Mouse (Mus musculus): ENCODE results near the gene Aars2. TPM values are rescaled to one million over a fixed set of nuclear protein-coding genes. Genes with fewer than 3 reads are reported as not detected.

Aars2 gene
- total RNA-seq (2014; fragmentation: Nextera tagmentation) (17.5 and 20.6 TPM in 2 replicates), total RNA-seq (2017) (9.8 and 13.4 TPM in 2 replicates)

DNA sequence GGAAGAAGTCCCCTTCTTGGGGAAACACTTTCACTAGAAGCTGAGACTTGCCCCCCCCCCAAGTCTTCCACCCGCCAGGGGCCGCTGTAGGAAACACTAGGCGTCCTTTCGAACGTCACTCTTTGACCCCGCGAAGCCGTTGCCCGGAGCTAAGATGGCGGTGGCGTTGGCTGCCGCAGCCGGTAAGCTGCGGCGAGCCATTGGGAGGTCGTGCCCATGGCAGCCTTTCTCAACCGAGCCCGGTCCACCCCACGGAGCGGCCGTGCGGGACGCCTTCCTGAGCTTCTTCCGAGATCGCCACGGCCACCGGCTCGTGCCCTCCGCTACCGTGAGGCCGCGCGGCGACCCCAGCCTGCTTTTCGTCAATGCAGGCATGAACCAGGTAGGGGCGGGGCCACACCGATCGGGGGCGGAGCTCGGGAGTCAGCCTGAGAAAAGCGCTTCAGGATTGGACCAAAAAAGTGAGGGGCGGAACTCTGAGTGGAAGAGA lies at the start of gene Aars2:
Gene Aars2 (plus strand): TSS at position 142 of the 490 bp plus-strand sequence.
- ATAC-seq (replicated peaks; ENCODE audit: low FRiP score, low TSS enrichment, poor library complexity, severe bottlenecking): peak; percentile 88

DNA sequence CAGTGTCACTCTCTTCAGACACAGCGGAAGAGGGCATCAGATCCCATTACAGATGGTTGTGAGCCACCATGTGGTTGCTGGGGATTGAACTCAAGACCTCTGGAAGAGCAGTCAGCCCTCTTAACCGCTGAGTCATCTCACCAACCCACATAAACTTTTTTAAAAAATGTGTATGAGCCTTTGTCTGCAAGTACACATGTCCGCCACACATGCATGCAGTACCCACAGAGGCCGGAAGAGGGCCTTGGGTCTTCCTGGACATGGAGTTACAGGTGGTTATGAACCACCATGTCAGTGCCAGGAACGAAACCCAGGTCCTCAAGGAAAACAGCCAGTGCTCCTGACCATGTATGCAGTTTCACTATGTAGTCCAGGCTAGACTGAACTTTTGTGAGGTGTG lies 49.2 kb upstream of the Aars2 start:
- ATAC-seq (replicated peaks; ENCODE audit: low FRiP score, low TSS enrichment, poor library complexity, severe bottlenecking): no peak

DNA sequence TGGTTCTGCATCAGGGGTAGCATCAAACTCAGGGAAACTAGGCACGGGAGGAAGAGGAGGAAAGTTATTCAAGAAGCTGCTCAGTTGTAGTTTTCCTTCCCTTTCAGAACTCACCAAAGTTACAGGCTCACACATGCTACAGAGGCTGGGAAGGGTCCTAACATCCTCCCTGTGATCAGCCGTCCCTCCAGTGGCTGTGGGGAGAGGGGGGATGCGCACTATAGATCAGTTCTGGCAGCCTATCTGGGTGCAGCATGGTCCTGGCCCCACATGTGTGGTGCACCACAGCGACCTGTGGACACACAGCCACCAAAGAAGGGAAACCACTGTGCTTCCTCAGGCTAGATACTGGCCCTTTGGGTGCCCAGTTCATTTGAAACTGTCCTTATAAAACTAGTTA lies 48.1 kb upstream of the Aars2 start:
- ATAC-seq (replicated peaks; ENCODE audit: low FRiP score, low TSS enrichment, poor library complexity, severe bottlenecking): no peak

DNA sequence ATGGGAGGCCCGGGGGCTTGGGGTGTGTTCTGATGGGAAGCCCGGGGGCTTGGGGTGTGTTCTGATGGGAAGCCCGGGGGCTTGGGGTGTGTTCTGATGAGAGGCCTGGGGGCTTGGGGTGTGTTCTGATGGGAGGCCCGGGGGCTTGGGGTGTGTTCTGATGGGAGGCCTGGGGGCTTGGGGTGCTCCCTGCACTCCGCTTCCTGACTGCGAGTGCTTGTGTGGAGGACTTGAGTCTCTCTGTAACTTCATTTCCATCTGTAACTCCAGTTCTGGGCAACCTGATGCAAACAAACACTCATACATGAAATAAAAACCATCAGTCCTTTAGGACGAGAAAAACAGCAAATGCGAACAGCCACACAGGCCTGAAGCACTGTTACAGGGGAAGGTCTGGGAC lies 47.6 kb upstream of the Aars2 start:
- ATAC-seq (replicated peaks; ENCODE audit: low FRiP score, low TSS enrichment, poor library complexity, severe bottlenecking): no peak

DNA sequence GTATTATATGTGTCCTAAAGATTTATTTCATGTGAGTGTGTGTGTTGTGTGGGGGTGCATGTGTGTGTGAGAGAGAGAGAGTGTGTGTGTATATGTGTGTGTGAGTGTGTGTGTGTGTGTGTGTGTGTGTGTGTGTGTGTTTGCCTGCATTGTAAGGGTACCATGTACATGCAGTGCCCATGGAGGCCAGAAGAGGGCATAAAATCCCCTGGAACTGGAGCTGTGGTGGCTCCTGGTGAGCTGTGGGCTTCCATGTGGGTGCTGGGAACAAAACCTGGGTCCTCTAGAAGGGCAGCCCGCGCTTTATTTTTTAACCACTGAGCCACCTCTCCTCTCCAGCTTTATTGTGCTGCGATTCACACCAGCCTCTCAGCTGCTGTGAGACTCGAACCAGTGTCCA lies 44.1 kb upstream of the Aars2 start:
- no peak for ATAC-seq (replicated peaks; ENCODE audit: low FRiP score, low TSS enrichment, poor library complexity, severe bottlenecking)

DNA sequence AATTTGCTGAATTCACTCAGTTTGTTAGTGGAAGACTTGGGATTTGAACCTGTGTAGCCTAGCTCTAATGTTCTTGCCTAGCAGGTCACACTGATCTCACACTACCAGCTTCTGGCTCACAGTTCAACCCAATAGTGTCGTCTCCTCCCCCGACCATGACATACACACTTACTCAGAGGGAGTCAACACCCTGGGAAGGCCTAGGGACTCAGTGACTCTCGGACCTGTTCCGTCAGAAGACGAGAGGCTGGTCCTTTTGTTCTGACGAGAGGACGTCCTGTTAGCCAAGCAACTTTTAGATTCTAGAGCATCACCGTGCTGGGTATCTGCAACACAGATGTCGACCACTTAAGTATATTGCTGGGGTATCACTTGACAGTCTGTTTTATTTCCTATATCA lies 42.4 kb upstream of the Aars2 start:
- no peak for ATAC-seq (replicated peaks; ENCODE audit: low FRiP score, low TSS enrichment, poor library complexity, severe bottlenecking)

DNA sequence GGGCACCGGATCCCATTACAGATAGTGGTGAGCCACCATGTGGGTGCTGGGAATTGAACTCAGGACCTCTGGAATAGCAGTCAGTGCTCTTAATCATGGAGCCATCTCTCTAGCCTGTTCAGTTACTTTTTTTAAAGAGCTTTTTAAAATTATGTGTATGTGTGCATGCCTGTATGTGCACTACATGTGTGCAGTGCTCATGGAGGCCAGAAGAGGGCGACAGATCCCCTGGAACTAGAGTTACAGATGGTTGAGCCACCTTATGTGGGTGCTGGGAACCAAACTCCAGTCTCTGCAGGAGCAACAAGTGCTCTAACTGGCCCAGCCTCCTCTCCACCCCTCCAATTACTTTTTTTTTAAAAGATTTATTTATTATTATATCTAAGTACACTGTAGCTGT lies 39.9 kb upstream of the Aars2 start:
- no peak for ATAC-seq (replicated peaks; ENCODE audit: low FRiP score, low TSS enrichment, poor library complexity, severe bottlenecking)

DNA sequence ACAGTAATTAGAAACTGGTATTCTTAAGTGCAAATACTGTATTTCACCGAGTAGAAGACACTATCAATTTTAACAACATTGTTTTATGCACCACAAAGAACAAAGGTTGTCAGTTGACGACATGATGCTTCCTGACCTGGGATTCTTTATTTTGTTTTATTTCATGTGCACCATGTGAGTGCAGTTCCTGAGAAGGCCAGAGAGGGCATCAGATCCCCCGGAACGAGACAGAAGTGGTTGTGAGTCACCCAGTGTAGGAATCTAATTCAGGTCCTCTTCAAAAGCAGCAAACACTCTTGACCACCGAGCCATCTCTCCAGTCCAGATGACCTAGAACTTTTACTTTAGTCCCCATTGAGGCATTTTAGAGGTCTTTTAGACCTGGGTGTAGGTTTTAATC lies 38.3 kb upstream of the Aars2 start:
- no peak for ATAC-seq (replicated peaks; ENCODE audit: low FRiP score, low TSS enrichment, poor library complexity, severe bottlenecking)

DNA sequence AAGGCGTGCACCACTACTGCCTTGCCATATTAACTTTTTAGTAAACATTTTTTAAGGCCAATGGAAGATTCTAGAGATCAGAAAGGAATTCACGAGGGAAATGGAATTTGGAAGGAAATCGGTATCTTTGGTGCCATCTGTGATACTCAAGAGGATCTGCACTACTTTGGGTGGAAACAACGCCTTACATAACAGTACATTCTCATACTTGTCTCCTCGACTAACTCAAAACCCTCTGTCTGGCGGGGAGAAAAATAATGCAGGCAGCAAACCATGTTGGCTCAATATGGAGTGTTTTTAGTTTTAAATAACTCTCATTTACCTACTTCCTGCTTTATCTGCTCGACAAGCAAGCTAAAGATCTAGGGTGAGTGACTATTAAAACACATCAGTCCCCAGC lies 35.9 kb upstream of the Aars2 start:
- ATAC-seq (replicated peaks; ENCODE audit: low FRiP score, low TSS enrichment, poor library complexity, severe bottlenecking): no peak

DNA sequence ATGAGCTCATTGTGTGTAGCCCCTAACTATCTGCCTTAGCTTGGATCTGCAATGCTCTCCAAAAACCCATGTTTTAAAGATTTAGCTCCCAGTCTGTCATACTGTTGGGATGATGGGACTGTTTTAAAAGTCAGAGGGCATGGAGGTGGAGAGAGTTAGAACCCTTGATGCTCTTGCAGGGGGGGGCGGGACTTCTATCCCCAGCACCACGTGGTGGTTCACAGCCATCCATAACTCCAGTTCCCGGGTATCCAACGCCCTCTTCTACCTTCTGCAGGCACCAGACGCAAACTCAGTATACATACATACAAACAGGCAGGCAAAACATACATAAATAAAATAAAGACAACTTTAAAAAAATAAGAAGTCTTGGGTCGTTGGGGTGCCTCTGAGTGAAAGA lies 33.0 kb upstream of the Aars2 start:
- no peak for ATAC-seq (replicated peaks; ENCODE audit: low FRiP score, low TSS enrichment, poor library complexity, severe bottlenecking)

DNA sequence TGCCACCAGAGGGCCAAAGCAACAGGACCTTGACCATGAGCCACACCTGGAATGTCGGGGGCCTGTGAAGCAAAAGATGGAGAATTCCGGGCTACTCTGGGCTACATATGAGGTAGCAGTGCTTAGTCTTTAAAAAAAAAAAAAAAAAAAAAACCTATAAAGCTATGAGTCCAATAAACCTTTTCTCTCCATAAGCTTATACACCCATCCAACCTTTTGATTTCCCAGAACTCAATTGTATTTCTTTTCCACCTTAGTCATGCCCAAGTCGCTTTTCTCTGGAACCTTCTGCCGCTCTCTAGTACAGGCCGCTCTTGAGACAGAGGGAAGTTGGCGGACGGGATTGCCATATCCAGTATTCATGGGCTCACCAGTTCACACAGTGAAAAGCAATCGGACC lies 32.5 kb upstream of the Aars2 start:
- ATAC-seq (replicated peaks; ENCODE audit: low FRiP score, low TSS enrichment, poor library complexity, severe bottlenecking): 0 out of 2 replicates have a peak, but pooled peaks have one; percentile 6

DNA sequence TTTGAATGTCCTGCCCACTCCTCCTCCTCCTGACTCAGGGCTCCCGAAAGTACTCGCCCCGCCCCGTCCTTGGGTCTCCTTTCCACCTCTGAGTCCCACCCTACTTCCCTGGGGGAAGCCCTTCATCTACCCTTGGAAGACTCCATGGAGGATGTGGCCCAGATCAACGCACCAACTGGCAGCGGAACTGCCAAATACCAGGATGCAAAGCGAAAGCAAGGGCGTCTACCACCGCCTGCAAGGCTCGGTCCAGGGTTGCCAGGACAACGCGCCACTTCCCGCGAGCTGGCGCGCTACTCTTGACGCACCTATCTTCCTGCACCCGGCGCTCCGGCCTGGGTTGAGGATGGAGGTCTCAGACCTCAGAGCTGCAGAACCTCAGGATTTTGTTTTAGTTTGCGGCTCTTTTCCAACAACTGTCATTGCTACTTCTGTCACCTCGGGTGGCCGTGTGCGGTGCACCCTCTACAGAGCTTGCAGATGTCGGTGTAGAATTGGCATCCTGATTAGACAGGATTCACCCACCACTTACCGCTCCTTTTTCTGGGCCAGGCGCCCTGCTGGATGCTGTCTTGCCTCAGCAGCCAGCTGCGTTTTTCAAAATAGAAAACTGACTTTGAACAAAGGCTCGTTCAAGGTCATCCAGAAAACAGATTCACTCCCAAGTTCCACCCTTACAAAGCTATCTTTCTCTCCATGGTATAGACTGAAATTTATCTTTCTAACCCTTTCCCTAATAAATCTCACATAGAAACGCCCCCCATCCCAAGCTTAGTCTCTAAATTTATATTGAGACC lies 31.8 kb upstream of the Aars2 start, which contains the start of gene Spats1:
Gene Spats1 (minus strand): TSS at position 747 of the 797 bp plus-strand sequence.
- peak; percentile 65 for ATAC-seq (replicated peaks; ENCODE audit: low FRiP score, low TSS enrichment, poor library complexity, severe bottlenecking)

DNA sequence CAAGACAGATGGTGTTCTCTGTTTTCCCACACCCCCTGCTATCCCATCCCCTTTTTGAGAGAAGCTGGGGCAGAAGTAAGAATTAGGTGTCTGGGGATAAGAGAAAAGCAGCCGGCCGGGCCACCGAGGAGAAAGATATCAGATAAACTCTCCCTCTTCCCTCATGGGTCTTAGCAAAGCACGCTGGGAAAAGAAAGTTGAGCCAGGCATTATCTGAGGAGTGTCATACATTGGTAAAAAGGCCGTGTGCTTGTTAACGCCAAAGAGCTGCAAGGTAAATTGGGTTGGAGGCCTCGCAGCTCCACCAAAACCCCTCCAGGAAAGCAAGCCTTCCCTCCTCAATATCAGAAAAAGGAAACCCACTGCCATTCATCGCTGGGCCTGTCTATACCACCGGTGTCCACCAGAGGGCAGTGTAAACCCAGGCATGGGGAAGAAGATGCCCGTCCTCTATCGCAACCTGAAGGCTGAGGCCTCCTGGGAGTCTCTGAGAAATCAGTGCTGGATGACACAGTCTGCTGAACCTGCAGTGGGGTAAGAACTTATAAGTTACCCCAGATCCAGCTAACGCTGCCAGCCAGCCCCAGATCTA lies 28.3 kb upstream of the Aars2 start:
- peak; percentile 69 for ATAC-seq (replicated peaks; ENCODE audit: low FRiP score, low TSS enrichment, poor library complexity, severe bottlenecking)

DNA sequence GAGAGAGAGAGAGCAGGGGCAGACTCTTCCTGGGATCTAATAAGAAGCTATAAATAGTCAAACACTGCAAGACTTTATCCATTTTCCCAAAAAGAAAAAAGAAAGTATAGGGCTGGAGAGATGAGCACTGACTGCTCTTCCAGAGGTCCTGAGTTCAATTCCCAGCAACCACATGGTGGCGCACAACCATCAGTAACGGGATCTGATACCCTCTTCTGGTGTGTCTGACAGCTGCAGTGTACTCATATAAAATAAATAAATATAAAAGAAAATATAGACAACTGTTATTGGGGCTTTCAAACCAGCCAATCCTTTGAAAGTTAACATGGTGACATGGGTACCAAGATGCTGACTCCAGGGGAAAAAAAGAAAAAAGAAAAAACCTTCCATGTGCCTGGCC lies 26.2 kb upstream of the Aars2 start:
- no peak for ATAC-seq (replicated peaks; ENCODE audit: low FRiP score, low TSS enrichment, poor library complexity, severe bottlenecking)

DNA sequence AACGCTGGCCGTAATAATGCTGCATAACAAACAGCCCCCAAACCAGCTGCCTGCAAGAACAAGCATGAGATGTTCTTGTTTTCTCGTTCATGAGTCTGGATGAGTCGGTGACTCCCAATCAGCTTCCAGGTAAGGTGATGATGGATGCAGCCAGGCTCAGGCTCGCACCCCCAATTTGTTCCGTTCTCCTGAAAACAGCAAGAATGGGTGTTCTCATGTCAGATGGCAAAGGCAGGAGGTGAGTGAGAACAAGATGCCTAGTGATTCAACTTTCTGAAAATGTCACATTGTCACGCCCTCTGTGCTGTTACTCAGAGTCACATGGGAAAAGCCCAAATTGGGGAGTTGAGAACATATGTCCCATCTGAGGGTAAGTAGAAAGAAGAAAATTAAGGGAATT lies 21.1 kb upstream of the Aars2 start:
- no peak for ATAC-seq (replicated peaks; ENCODE audit: low FRiP score, low TSS enrichment, poor library complexity, severe bottlenecking)

DNA sequence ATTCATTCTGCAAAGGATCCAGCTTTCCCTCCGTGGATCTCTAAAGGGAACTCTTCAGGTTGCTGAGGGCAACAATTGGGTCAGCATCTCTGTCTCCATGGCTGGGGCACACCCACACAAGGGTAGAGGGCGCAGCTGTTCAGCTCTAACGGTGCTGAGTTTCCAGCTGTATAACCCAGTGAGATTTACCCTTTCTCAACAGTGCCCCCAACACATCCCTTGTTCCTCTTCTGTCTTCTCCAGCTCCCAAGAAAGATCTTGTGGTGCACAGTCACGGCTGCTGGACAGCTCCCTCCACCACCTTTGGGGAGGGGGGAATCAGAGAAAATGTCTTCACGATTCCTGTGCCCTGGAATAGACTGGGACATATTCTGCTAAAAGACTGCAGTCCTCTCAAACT lies 19.4 kb upstream of the Aars2 start:
- no peak for ATAC-seq (replicated peaks; ENCODE audit: low FRiP score, low TSS enrichment, poor library complexity, severe bottlenecking)

DNA sequence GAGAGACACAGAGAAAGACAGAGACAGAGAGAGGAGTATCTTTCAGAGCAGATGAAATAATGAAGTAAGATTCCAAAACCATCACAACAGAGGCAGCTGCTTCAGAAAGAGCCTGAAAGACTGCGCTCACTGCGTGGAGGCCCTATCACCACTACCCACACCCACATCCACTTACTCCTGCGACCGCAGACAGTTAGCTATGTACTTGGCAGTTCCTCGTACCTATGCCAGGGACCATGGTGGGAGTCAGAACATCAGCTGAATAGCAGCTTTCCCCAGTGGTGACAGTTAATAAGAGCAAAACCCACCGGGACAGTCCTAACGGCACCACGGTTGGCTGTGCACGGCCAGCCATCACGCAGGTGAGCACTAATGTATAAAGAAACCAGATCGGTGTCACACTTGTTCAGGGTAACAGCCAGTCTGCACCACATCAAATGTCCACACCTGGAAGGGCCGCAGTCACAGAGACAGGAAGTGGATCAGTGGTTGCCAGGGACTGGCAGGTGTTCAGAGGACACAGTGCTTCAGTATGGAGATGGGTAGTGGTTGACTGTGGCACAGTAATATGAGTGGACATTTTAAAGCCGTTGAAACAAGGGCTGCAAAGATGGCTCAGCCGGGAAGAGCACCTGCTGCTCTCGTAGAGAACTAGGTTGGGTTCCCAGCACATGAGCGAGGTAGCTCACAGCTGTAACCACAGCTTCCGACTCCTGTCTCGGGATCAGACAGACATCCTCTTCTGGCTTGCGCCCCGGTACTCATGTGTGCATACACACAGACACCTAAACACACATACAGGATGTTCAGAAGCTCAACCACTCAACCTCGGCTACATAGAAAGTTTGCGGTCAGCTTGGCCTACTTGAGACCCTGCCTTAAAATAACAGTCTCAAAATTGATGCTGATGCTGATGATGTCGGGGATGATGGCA lies 18.1 kb upstream of the Aars2 start:
- ATAC-seq (replicated peaks; ENCODE audit: low FRiP score, low TSS enrichment, poor library complexity, severe bottlenecking): no peak

DNA sequence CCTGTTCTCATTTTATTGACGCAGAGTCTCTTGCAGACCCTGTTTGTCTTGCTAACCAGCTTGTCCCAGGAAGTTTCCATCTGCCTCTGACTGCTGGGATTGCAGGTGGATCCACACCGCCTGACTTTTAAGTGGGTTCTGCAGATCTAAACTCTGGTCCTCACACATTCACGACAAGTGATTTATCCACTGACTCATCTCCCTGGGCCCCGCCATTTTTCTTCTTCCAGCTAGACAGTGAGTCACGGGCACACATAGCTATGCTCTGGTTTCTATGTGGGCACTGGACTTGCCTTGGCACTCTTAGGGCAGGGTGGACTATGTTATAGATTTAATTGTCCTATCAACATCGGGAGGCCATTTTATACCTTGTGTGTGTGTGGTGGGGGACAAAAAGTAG lies 16.9 kb upstream of the Aars2 start:
- ATAC-seq (replicated peaks; ENCODE audit: low FRiP score, low TSS enrichment, poor library complexity, severe bottlenecking): no peak

DNA sequence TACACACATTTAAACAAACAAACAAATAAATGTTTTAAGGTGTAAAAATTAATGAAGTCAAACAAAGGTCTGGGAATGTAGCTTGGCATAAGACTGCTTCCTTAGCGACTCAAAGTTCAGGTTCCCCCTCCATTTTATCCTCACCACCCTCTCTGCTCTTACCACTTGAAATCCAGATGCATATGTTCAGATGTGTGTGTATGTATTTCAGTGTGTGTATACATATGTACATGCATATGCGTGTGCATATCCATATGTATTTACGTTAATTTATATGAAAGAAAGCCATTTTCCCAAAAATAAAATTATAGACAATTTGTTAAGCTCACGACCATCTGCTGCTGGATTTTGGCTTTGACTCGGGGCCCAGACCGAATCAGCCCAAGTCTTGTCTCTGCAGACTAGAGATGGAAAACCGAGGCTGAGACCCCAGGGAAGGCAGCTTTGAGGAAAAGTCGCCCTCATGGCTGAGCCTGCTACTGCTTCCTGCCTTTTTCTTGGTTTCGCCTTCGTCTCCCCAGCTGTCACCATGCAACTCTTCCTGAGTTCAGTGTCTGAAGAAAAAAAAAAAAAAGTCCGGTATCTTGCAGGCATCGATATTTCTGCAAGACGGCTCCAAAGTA lies 16.0 kb upstream of the Aars2 start:
- ATAC-seq (replicated peaks; ENCODE audit: low FRiP score, low TSS enrichment, poor library complexity, severe bottlenecking): no peak

Data from megakaryocyte-erythroid progenitor cell, adult 5-6 weeks (primary cell).